In the genomic region with DNA sequence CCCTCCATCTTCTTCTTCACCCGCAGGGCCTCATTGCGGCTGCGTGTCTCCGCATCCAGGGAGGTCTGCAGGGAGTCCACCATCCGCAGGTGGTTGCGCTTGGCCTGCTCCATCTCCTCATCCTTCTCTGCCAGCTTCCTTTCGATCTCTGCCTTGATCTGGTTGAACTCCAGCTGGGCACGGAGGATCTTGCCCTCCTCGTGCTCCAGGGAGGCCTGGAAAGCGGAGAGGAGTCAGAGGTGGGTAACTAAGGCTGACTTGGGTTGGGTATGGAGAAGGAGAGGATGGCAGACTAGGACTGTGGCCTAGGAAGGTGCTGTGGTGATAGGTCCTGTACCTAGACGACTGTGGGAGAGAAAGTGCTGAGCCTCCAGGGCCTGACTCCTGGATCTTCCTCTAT, we compare ENCODE assay signal across 14 mouse cellular contexts. TPM values are rescaled to one million over a fixed set of nuclear protein-coding genes. Genes with fewer than 3 reads are reported as not detected.
"Had no signal": no experiment of that assay in that cellular context is flagged by ENCODE, and none has a peak within 500 bp of the region (broad histone marks: within the 10 kb centered on the region; RNA-seq: fewer than 3 reads in every experiment).

No protein-coding gene starts in this region.

RNA-seq across cellular contexts. Expression of a gene that starts 10.9 kb away (rescaled TPM):
- total RNA-seq: neutrophil, adult 5-6 weeks had no signal
- polyA plus RNA-seq: testis, adult 2 months had no signal

RNA-seq across cellular contexts. Expression of a gene that starts 14.5 kb away (rescaled TPM):
- total RNA-seq: neutrophil, adult 5-6 weeks had no signal
- polyA plus RNA-seq: spleen, adult 2 months; stomach, embryonic 14.5 days; stomach, embryonic 16.5 days; testis, adult 2 months; thymus, postnatal 0 days had no signal

RNA-seq across cellular contexts. Expression of a gene that starts 19.7 kb away (rescaled TPM):
- total RNA-seq: neutrophil, adult 5-6 weeks had no signal
- polyA plus RNA-seq: small intestine, adult 2 months had no signal

RNA-seq across cellular contexts. Expression of a gene that starts 21.1 kb away (rescaled TPM):
- total RNA-seq: neutrophil, adult 5-6 weeks had no signal

RNA-seq across cellular contexts. Expression of a gene that starts 29.7 kb away (rescaled TPM):
- total RNA-seq: neutrophil, adult 5-6 weeks had no signal
- polyA plus RNA-seq: neural tube, embryonic 13.5 days; neural tube, embryonic 14.5 days; neural tube, embryonic 15.5 days; small intestine, adult 2 months; spleen, adult 2 months; stomach, embryonic 14.5 days; stomach, embryonic 15.5 days; stomach, embryonic 16.5 days; stomach, postnatal 0 days; testis, adult 2 months; thymus, adult 2 months; thymus, postnatal 0 days; urinary bladder, adult 2 months had no signal
